Mouse (Mus musculus): ENCODE results near the gene Stoml1. TPM values are rescaled to one million over a fixed set of nuclear protein-coding genes. Genes with fewer than 3 reads are reported as not detected.
"Not testable (repeated sequence)": the region's sequence is repeated elsewhere in the genome, so short reads cannot be mapped to it uniquely, and the experiment has no call there.

Gene Stoml1
- polyA plus RNA-seq, 1 experiment from 2014 or later = 31.2 TPM

DNA sequence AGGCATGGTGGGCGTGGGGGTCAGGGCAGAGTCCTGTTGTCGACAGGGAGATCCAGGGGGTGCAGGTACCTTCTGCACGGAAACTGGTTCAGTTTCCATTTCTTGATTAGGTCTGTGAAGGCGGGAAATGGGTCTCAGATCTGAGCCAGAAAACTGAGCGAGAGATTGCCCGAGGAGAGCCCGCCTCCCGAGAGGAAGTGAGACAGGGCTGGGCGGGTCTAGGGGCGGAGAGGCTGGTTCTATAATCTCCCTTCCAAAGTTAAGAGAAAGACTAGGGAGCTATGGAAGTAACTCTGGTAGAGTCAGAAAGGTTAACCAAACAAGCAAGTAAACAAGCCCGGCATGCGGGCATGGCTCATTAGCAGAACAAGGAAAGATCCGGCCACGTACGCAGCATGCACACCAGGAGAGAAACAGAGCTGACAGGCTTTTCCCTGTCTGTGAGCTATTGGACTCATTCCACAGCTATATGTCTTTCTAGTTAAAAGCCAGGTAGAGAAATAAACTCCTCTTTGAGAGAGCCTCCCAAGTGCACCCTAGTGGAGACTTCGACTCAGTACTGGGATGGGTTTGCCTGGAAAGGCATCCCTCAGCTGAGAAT, 3.3 kb upstream of the Stoml1 start, which contains the start of gene Pml:
Pml (minus strand) TSS at position 195 of the 601 bp plus-strand sequence.
- Histone ChIP-seq H3K27me3 (ENCODE audit: control insufficient read depth, insufficient read depth, low read length) (no peaks in the 10 kb centered on the region), H3K4me1 (replicated peaks; ENCODE audit: control insufficient read depth, insufficient read depth, low read length) (peaks cover 3% of the 10 kb centered on the region; the same call in 1 of the 2 replicates), H3K4me2 (replicated peaks; ENCODE audit: low read depth, low read length) (peak within 1 kb of the TSS; percentile 40), H3K9ac (ENCODE audit: low read depth, low read length) (peak within 1 kb of the TSS; percentile 60), H3K36me3 (ENCODE audit: control insufficient read depth, insufficient read depth, low read length) (no peaks in the 10 kb centered on the region), H3K27ac (ENCODE audit: low read depth, low read length) (no peak within 1 kb of the TSS), H3K4me3 (ENCODE audit: low read depth, low read length) (peak within 1 kb of the TSS; percentile 32), H3K9me3 (ENCODE audit: control insufficient read depth, low read length) (no peaks in the 10 kb centered on the region)
- under 1% methylated on average over 16 of the region's 16 CpGs for WGBS
- ATAC-seq (ENCODE audit: low FRiP score) (no peak), DNase-seq (ENCODE audit: low spot score) (peak; percentile 65)

DNA sequence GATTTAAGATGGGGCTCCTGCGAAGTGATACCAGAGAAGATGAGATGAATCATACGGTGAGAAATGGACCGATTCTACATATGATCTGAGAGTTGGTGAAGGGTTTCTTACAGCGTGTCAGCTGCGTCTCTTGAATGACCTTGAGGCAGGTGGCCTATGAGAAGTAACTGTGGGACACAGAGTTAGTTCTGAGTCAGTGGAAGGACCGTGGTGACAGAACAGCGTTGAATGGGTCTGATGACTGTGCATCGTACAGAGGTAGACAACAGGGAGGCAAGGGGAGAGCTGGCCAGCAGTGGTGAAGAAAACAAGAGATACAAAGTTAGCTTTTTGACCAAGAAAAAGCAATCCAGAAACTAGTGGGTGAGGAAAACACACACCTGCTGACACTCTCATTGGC, 2.6 kb upstream of the Stoml1 start:
- Histone ChIP-seq H3K4me3 (ENCODE audit: low read depth, low read length) (no peak overlapping the region), H3K4me1 (replicated peaks; ENCODE audit: control insufficient read depth, insufficient read depth, low read length) (peaks cover 3% of the 10 kb centered on the region; the same call in 1 of the 2 replicates), H3K27ac (ENCODE audit: low read depth, low read length) (no peak overlapping the region), H3K9me3 (ENCODE audit: control insufficient read depth, low read length) (no peaks in the 10 kb centered on the region), H3K27me3 (ENCODE audit: control insufficient read depth, insufficient read depth, low read length) (no peaks in the 10 kb centered on the region), H3K36me3 (ENCODE audit: control insufficient read depth, insufficient read depth, low read length) (no peaks in the 10 kb centered on the region), H3K9ac (ENCODE audit: low read depth, low read length) (no peak overlapping the region; the same call in 1 of the 2 replicates), H3K4me2 (replicated peaks; ENCODE audit: low read depth, low read length) (no peak overlapping the region)
- ATAC-seq (ENCODE audit: low FRiP score) = no peak
- 76% methylated on average over 8 of the region's 8 CpGs for WGBS
- DNase-seq (ENCODE audit: low spot score) = no peak

DNA sequence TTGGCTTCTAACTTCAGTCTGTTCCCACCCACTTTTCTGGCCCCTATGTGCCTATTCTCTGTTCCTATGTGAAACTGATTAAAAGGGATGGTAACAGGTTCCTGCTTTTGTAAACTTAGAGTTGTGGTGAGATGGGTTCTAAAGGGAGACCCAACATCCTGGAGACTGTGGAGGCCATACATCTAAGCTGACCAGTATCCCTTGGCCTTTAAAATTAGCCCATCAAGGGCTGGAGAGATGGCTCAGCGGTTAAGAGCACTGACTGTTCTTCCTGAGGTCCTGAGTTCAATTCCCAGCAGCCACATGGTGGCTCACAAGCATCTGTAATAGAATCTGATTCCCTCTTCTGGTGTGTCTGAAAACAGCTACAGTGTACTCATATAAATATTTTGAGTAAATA, 2.2 kb upstream of the Stoml1 start:
- H3K4me3 ChIP-seq (ENCODE audit: low read depth, low read length); ATAC-seq (ENCODE audit: low FRiP score); H3K27ac ChIP-seq (ENCODE audit: low read depth, low read length); H3K9ac ChIP-seq (ENCODE audit: low read depth, low read length); H3K36me3 ChIP-seq (ENCODE audit: control insufficient read depth, insufficient read depth, low read length); DNase-seq (ENCODE audit: low spot score); H3K27me3 ChIP-seq (ENCODE audit: control insufficient read depth, insufficient read depth, low read length); H3K4me2 ChIP-seq (replicated peaks; ENCODE audit: low read depth, low read length); H3K9me3 ChIP-seq (ENCODE audit: control insufficient read depth, low read length); H3K4me1 ChIP-seq (replicated peaks; ENCODE audit: control insufficient read depth, insufficient read depth, low read length): not testable (repeated sequence)
- WGBS = 90% methylated on average over 1 of the region's 1 CpGs

DNA sequence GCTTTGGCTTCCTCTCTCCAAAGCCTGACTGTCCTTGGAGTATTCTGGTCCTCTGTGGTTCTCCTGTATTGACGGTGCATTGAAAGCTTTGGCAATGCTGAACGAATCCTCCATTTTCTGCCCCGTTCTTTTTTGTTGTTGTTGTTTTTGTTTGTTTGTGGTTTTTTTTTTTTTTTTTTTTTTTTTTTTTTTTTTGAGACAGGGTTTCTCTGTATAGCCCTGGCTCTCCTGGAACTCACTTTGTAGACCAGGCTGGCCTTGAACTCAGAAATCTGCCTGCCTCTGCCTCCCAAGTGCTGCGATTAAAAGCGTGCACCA, 800 bp downstream of the Stoml1 start:
- Histone ChIP-seq H3K9ac (ENCODE audit: low read depth, low read length) (peak overlapping the region; percentile 78), H3K4me2 (replicated peaks; ENCODE audit: low read depth, low read length) (peak overlapping the region; percentile 75), H3K4me3 (ENCODE audit: low read depth, low read length) (peak overlapping the region; percentile 71)
- H3K27ac ChIP-seq (ENCODE audit: low read depth, low read length); H3K27me3 ChIP-seq (ENCODE audit: control insufficient read depth, insufficient read depth, low read length); DNase-seq (ENCODE audit: low spot score); H3K4me1 ChIP-seq (replicated peaks; ENCODE audit: control insufficient read depth, insufficient read depth, low read length); H3K9me3 ChIP-seq (ENCODE audit: control insufficient read depth, low read length); ATAC-seq (ENCODE audit: low FRiP score); H3K36me3 ChIP-seq (ENCODE audit: control insufficient read depth, insufficient read depth, low read length): not testable (repeated sequence)
- WGBS = 70% methylated on average over 5 of the region's 5 CpGs

DNA sequence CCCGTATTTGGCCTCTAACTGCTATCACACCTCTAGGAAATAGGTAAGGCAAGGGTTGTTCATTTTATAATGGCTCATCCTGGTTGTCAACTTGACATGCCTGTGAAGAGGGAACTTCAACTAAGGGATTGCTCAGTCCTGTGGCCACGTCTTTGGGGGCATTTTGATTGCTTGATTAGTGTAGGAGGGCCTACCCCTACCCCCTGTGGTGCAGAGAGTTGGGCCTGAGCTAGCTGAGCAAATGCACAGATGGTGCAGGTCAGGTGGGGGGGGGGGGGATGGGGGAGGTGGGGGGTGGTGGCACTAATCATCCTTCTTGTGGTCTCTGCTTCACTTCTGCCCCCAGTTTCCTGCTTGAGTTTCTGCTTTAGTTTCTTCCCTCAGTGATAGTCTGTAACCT, 2.1 kb downstream of the Stoml1 start:
- no peaks in the 10 kb centered on the region for H3K9me3 ChIP-seq (ENCODE audit: control insufficient read depth, low read length)
- H3K4me2 ChIP-seq (replicated peaks; ENCODE audit: low read depth, low read length) = no peak overlapping the region
- no peaks in the 10 kb centered on the region for H3K27me3 ChIP-seq (ENCODE audit: control insufficient read depth, insufficient read depth, low read length)
- H3K4me3 ChIP-seq (ENCODE audit: low read depth, low read length) = no peak overlapping the region
- H3K4me1 ChIP-seq (replicated peaks; ENCODE audit: control insufficient read depth, insufficient read depth, low read length) = no peaks in the 10 kb centered on the region
- ATAC-seq (ENCODE audit: low FRiP score) (no peak), DNase-seq (ENCODE audit: low spot score) (no peak)
- no peaks in the 10 kb centered on the region for H3K36me3 ChIP-seq (ENCODE audit: control insufficient read depth, insufficient read depth, low read length)
- H3K9ac ChIP-seq (ENCODE audit: low read depth, low read length) = no peak overlapping the region
- no peak overlapping the region for H3K27ac ChIP-seq (ENCODE audit: low read depth, low read length)
- 45% methylated on average over 2 of the region's 2 CpGs for WGBS

DNA sequence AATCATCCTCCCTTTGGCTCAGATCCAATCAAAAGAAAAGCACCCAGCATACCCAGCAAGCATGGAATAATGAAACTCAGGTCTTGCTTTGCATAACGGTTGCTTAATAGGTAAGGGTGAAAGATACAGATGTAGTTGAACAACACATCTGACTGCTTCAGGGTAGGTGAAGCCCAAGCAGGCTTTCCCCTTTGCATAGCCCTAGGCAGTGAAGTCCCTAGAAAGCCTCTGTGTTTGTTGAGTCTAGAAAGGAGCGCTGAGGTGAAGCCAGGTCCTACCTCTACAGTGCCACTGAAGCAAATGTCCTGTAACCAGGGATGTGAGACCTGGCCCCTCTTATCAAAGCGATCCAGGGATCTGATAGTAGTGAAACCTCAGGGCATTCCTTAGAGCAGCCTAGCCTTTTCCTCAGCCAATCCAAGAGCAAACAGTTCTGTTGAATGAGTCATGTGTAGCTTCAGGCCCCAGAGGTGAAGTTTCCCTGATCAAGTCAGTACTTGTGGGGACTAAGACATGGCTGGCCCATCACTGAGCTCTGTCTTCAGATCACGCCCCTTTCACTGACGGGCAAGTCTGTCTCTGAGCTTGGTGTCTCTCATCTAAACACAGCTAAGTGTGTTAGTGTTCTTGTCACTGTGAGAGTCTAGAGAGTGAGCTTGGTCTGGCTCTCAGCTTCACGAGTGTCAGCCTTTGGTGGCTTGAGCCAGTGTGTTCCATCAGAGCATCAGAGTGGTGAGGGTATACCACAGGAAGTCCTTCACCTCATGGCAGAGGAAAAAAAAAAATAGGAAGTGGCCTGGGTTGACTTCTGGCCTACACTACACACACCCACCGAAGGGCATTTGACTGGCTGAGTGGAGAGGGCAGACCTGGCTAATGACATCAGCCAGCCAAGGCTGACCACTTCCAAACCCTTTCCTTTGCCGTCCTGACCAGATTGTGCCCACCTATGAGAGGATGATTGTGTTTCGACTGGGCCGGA, 3.0 kb downstream of the Stoml1 start:
- WGBS = 92% methylated on average over 10 of the region's 10 CpGs

DNA sequence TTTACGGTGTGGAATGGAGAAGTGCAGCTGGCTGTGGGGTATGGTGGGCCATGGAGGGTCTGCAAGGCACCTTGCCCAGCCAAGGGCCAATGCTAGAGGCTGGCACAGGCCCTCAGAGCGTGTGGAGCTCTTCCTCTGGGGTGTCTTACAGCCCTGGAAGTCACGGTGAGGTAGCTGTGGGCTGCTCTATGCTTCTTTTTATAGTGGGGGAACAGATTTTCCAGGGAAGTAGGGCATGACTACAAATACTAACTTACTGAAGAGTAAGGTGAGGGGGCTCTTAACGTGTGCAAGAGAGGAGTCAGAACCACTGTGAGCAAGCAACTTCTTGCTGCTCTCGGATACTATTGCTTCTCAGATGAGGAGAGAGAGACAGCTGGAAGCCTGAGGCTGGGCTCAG, 9.5 kb downstream of the Stoml1 start:
- Histone ChIP-seq H3K4me1 (replicated peaks; ENCODE audit: control insufficient read depth, insufficient read depth, low read length) (no peaks in the 10 kb centered on the region), H3K4me3 (ENCODE audit: low read depth, low read length) (no peak overlapping the region), H3K27ac (ENCODE audit: low read depth, low read length) (no peak overlapping the region), H3K9me3 (ENCODE audit: control insufficient read depth, low read length) (no peaks in the 10 kb centered on the region), H3K27me3 (ENCODE audit: control insufficient read depth, insufficient read depth, low read length) (no peaks in the 10 kb centered on the region), H3K36me3 (ENCODE audit: control insufficient read depth, insufficient read depth, low read length) (0 out of 2 replicates have a peak, but pooled peaks cover 3% of the 10 kb centered on the region), H3K9ac (ENCODE audit: low read depth, low read length) (no peak overlapping the region), H3K4me2 (replicated peaks; ENCODE audit: low read depth, low read length) (no peak overlapping the region)
- WGBS = 91% methylated on average over 5 of the region's 5 CpGs
- DNase-seq (ENCODE audit: low spot score) = no peak
- ATAC-seq (ENCODE audit: low FRiP score) = no peak

More for the DNA sequence above, 3.0 kb downstream of the Stoml1 start:
- H3K4me1 ChIP-seq (replicated peaks; ENCODE audit: control insufficient read depth, insufficient read depth, low read length) = no peaks in the 10 kb centered on the region
- H3K36me3 ChIP-seq (ENCODE audit: control insufficient read depth, insufficient read depth, low read length) = no peaks in the 10 kb centered on the region
- H3K27me3 ChIP-seq (ENCODE audit: control insufficient read depth, insufficient read depth, low read length) = no peaks in the 10 kb centered on the region
- no peak for DNase-seq (ENCODE audit: low spot score)
- no peak overlapping the region for H3K4me3 ChIP-seq (ENCODE audit: low read depth, low read length)
- no peaks in the 10 kb centered on the region for H3K9me3 ChIP-seq (ENCODE audit: control insufficient read depth, low read length)
- no peak overlapping the region for H3K27ac ChIP-seq (ENCODE audit: low read depth, low read length)
- no peak overlapping the region for H3K4me2 ChIP-seq (replicated peaks; ENCODE audit: low read depth, low read length)
- H3K9ac ChIP-seq (ENCODE audit: low read depth, low read length) = no peak overlapping the region
- ATAC-seq (ENCODE audit: low FRiP score) = no peak

DNA sequence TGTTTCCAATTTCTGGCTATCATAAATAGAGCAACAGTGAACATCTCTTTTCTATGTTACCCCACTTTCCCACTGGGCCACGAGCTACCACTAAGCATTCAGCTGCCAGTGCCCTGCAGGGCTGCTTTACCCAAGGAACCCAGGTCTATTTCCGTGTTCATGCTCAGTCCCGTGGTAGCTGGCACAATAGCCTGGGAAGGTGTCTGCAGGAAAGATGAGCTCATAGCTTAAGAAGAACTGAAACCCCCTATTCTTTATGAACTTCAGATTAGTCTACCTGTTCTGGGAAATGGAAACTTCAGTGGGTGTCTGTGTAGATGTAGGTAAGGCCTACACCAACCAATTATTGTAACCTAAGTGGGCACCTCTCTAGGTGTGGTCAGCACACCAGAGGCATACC, 12.4 kb downstream of the Stoml1 start:
- Histone ChIP-seq H3K4me1 (replicated peaks; ENCODE audit: control insufficient read depth, insufficient read depth, low read length) (no peaks in the 10 kb centered on the region), H3K36me3 (ENCODE audit: control insufficient read depth, insufficient read depth, low read length) (0 out of 2 replicates have a peak, but pooled peaks cover 3% of the 10 kb centered on the region), H3K27ac (ENCODE audit: low read depth, low read length) (no peak overlapping the region), H3K4me2 (replicated peaks; ENCODE audit: low read depth, low read length) (no peak overlapping the region), H3K9me3 (ENCODE audit: control insufficient read depth, low read length) (no peaks in the 10 kb centered on the region), H3K9ac (ENCODE audit: low read depth, low read length) (no peak overlapping the region), H3K4me3 (ENCODE audit: low read depth, low read length) (no peak overlapping the region), H3K27me3 (ENCODE audit: control insufficient read depth, insufficient read depth, low read length) (no peaks in the 10 kb centered on the region)
- 83% methylated on average over 3 of the region's 3 CpGs for WGBS
- ATAC-seq (ENCODE audit: low FRiP score) (no peak), DNase-seq (ENCODE audit: low spot score) (no peak)
